Mouse (Mus musculus) lung, postnatal 36 days (tissue): ENCODE results near the gene Fndc3a.

Experiments
- DNase-seq: peaks from one replicate; pipeline ENCODE4 v3.0.0; 2022; ENCODE audit warnings: mixed read lengths

The Fndc3a gene

GRCm38 (mm10) chr14:72532028-72532917 lies 177.5 kb downstream of the Fndc3a start:
- DNase-seq = no peak

DNA sequence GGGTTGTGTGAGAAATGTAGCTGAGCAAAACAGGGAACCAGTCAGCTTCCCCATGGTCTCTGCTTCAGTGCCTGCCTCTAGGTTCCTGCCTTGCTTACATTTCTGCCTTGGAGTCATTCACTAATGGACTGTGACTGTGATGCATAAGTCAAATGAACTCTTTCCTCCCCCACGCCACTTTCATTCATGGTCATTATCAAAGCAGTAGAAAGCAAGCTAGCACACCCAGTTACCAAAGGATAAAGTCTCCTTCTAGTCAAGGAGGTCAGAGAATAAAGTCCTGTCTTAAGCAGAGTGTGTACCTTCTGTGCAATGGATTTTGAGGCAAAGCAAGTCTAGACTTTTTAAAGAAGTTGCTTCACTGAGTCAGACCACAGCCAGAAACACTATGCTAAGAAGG lies 182.7 kb downstream of the Fndc3a start:
- DNase-seq = no peak

- no peak for DNase-seq
Observed at GRCm38 (mm10) chr14:72519561-72519960, 190.2 kb downstream of the Fndc3a start.

GRCm38 (mm10) chr14:72518786-72519185 lies 191.0 kb downstream of the Fndc3a start:
- no peak for DNase-seq

- DNase-seq = peak; percentile 64
Observed at GRCm38 (mm10) chr14:72516376-72516775, 193.4 kb downstream of the Fndc3a start.

DNA sequence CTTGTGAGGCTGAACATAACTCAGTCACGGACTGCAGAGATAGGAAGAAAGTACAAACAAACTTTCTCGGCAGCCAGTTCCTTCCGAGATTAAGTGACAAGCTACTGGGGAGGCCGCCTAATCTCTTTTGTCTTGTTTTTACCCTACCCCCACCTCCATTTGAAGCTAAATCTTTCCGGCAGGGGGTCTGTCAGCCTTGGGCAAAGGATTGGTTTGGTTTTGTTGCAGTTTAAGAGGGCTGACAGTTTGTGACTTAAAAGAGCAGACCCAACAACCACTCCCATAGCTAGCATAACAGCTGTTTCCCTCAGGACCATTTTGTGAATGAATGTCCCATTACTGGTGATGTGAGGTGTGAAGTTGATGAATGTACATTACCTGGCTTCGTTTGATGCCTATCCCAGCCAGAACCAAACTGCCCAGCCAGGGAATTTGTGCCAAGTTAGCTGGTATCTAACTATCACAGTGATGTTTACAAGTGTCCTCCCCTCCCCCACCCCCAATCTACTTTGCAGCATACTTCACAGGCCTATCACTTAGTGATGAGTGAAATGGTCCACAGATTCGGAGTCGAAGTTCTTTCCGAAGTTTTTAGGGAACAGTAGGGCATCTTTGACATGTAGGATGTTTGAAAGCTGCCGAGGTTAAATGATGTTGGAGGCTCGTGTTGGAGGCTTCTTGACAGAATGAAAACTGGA lies 202.9 kb downstream of the Fndc3a start:
- DNase-seq = no peak

DNA sequence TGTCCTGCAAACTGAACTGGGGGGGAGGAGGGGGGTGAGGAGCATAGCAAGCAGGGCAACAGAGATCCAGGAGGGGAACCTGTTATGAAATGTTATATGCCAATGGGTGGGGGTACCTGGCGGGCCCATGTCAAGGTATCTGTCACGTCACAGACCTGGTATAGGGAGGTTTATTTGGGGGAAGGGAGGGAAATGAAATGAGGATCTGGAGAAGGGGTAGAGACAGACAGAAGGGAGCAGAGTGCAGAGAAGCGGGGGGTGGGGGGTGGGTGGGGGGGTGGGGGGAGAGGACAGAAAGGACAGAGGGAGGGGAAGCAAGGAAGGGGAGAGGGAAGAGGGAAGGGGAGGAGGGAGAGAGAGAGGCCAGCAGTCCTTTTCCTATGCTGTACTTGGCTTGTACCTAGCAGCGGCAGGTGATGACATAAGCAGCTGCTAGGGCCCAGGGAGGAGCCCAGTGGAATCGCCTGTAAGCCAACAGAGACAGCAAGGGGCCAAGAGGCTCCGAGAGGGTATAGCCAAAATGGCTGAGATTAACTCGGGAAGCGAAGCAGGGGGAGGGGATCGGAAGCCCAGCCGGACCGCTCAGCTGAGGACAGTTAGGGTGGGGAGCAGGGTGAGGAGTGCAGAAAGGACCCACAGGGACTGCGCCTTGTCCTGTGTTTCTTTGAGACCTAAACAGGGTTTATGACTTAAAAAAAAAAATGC lies 203.6 kb downstream of the Fndc3a start:
- no peak for DNase-seq

GRCm38 (mm10) chr14:72504985-72505384 lies 204.8 kb downstream of the Fndc3a start:
- no peak for DNase-seq

DNA sequence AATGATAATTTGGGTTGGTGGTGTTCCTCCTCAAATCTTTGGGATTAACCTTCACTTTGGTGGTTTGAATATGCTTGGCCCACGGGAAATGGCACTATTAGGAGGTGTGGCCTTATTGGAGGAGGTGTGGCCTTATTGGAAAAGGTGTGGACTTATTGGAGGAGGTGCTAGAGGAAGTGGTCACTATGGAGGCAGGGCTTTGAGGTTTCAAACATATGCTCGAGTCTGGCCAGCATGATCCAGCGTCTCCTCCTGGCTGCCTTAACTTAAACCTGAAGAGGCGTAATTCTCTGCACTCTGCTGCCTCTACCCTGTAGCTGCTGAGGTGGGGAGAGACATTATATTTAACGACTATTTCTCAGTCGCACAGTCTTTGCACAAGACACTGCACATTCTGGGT lies 206.6 kb downstream of the Fndc3a start:
- DNase-seq = no peak

DNA sequence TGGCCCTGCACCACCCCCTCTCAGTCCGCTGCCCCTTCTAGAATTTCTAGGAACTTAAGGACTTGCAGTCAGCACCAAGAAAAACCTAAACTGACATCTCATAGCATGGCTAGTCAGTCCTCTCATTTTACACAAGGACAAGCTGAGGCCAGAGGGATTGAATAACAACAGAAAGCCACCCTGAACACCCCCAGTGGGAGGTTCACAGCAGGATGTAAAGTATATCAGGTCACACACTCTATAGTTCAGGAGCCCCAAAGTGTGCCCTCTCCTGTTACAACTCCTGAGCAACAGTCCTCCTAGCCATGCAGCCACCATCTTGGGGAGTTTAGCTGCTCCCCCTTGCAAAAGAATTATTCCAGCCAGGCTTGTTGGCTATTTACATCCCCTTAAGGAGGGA lies 216.0 kb downstream of the Fndc3a start:
- DNase-seq = no peak

- no peak for DNase-seq
Observed at GRCm38 (mm10) chr14:72491738-72492137, 218.1 kb downstream of the Fndc3a start, which contains the start of gene Gm9195. Gm9195 (minus strand) TSS chr14:72491838.

- no peak for DNase-seq
Observed at GRCm38 (mm10) chr14:72490367-72490766, 219.4 kb downstream of the Fndc3a start.
